Mouse (Mus musculus) thymus, adult 2 months (tissue): Measurements from ENCODE around the gene Rdh7.

ENCODE experiments used
- CTCF ChIP-seq: fragments of 200-500 bp; IDR thresholded peaks from 2 replicates; pipeline ENCODE4 v1.5.1; 2012; ENCODE audit warnings: mild to moderate bottlenecking, control low read depth, low read length, moderate library complexity, borderline replicate concordance; ENCODE audit not compliant: control insufficient read depth, poor library complexity, insufficient read depth; ENCODE audit errors: extremely low read depth
- POLR2A ChIP-seq: fragments of 200-500 bp; IDR thresholded peaks from 2 replicates; pipeline ENCODE4 v1.6.1; 2012; ENCODE audit warnings: mild to moderate bottlenecking, low read length, control low read depth, moderate library complexity; ENCODE audit not compliant: control insufficient read depth, poor library complexity, insufficient read depth; ENCODE audit errors: extremely low read depth

DNA sequence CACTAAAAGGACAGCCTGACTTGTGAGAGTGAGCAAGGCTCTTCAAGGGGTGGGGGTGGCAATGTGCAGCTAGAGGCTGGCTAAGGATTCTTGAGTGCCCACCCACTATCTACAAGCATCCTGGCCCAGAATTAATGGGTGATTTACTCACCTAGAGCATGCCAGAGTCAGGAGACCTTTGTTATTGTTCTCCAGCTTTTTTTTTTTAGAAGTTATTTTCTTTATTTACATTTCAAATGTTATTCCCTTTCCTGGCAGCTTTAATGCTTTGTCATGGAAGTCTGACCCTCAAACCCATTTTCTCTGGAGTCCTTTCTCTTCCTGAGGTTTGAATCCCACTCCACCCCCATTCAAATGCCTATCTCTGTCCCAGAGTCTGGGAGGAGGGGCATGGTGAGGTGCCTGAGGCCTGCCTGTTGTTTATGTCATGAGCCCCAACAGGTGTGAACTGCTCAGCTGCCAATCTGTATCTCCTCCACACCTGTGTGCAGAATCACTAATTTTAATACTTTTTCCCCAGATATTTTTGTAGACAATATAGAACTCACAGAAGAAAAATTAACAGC, 18.9 kb upstream of the Rdh7 start:
- TF ChIP-seq CTCF (no peak), POLR2A (no peak)
